Mouse (Mus musculus) adrenal gland, postnatal 10 days (tissue): ENCODE measurements around the gene Asb10. TPM values are rescaled to one million over a fixed set of nuclear protein-coding genes. Genes with fewer than 3 reads are reported as not detected.
A peak's percentile ranks its signal among the peaks of the same experiment; 100 is the strongest.

Experiments
- DNase-seq: peaks from one replicate; pipeline ENCODE4 v3.0.0; 2021; ENCODE audit warnings: mixed read lengths
- total RNA-seq, 2 experiments: library from RNA; stranded (reverse); gene quantifications; 2 replicates each; pipeline ENCODE4 v1.2.3; 2021

Gene Asb10
- total RNA-seq, 2 experiments from 2014 or later = 1.0 to 6.2 TPM

GRCm38 (mm10) chr5:24535731-24536130 lies 5.0 kb downstream of the Asb10 start:
- DNase-seq = peak; percentile 34

DNA sequence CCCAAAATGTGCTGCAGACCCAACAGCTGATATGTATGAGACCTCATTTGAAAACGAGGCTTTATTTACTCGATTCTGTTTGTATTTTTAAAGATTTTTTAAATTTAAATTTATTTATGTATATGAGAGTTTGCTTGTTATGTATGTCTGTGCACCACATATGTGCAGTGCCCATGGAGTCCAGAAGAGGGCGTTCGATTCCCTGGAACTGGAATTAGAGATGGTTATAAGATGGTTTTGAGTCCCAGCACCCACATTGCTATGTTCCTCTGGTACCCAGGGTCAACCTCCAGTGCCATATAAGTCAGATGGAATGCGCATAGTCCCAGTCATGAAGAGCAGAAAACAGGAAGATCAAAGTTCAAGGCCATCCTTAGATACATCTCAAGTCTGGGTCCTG lies 6.5 kb downstream of the Asb10 start:
- no peak for DNase-seq

DNA sequence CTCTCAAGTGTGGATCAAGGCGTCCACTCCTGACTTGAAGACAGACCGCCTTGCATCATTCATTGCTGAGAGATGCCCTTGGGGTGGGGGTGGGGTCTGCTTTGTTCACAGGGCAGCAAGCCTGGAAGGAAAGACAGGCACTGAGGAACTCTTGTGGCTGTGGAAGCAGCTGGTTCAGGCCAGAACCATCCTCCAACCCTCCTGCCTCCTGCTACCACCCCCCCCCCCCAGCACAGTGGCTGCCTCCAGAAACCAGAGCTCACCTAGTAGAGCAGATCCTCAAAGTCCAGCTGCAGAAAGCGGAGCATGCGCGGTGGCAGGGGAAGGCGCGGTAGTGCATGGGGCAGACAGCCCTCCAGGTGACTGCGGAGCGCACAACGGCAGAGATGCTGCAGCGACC lies 7.4 kb downstream of the Asb10 start:
- DNase-seq = no peak

GRCm38 (mm10) chr5:24530042-24530689 lies 10.6 kb downstream of the Asb10 start:
- DNase-seq = peak; percentile 95

- no peak for DNase-seq
Measured at GRCm38 (mm10) chr5:24527780-24528179, 13.0 kb downstream of the Asb10 start.

GRCm38 (mm10) chr5:24526889-24527230 lies 13.9 kb downstream of the Asb10 start, which contains the start of gene Gbx1:
Gene Gbx1 (minus strand): TSS chr5:24527202.
- DNase-seq = peak; percentile 53

GRCm38 (mm10) chr5:24526190-24526888 lies 14.4 kb downstream of the Asb10 start:
- no peak for DNase-seq

DNA sequence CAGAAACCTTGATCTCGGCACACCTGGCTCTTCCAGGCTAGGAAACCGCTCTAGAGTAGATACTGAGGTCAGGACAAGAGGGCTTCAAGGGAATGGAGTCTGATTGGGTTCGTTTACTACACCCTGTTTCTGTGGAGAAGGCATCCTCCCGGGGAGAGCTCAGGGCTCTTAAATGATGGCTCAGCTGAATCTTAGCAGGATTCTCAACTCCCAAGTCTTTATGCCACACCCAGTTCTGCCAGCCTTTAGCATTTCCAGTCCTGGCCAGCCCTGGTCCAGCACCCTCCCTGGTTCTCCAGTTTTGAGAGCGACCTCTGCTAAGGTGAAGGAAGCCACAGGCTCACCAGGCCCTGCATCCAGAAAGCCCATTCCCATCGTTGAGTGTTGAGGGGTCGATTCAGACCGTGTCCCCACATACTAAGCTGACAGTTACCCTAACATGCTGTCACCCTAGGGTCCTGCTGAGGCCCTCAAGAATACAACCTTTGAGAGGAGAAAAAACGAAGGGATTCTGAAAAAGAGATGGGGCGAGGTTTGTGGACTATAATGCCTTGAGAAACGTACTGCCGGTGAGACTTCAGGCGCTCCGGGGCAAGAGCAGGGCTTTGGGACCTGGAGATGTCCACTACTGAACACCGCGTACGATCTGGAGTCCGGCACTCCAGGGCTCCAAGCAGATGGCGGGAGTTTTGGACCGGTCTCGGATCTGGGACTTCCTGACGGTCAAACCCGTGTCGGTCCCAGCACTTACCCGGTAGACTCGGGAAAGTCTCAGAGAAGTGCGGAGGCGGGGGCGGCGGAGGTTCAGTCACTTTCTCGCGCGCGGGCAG lies 15.2 kb downstream of the Asb10 start:
- no peak for DNase-seq

DNA sequence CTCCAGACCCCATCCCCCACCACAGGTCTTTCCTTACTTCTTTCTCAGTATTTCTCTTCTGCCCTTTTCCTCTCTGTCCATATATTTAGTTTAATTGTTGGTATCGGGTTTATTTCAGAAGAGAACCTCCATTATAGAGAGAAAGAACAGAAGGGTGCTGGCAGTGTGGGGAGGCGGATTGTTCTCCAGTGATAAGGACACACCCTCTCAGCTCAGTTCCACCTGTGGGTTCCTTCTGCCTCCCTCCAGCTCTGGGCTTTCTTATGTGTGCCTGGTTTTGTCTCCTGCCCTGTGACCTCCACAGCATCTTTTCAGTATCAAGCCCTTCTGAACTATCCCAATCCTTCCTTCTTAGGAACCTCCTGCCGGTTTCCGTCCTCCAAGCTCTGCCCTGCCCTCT lies 16.3 kb downstream of the Asb10 start:
- DNase-seq = no peak

DNA sequence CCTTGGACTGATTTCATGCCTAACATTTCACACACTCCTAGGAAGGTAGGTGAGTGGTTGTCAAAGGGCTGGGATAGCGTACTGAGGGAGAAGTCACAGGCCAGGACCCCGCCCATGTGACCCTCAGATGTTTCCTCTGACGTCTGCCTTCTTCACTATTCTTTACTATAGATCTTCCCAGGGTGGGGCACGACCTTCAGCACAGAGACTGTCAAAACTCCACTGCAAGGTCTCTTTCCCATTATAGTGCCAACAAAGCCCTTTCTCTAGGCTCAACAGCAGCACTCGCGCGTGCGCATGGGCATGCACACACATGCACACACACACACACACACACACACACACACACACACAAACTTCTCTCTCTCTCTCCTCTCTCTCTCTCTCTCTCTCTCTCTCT lies 17.0 kb downstream of the Asb10 start:
- no peak for DNase-seq

DNA sequence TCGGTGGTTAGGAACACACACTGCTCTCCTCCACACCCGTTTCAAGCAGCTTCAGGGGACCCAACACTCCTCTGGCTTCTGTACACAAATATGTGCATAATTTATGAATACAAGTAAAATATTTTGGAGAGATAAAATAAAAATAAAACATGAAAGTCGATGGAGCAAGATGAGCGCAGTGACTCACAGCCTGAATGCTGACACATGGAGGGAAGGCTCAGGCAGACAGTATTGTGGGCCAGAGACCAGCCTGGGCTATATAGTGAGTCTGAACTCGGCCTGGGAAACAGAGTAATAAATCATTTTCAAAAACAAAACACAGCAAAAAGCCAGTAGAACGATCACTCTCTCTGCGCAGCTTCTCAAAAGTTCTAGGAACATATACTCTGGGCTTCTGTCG lies 19.4 kb downstream of the Asb10 start:
- DNase-seq = no peak

DNA sequence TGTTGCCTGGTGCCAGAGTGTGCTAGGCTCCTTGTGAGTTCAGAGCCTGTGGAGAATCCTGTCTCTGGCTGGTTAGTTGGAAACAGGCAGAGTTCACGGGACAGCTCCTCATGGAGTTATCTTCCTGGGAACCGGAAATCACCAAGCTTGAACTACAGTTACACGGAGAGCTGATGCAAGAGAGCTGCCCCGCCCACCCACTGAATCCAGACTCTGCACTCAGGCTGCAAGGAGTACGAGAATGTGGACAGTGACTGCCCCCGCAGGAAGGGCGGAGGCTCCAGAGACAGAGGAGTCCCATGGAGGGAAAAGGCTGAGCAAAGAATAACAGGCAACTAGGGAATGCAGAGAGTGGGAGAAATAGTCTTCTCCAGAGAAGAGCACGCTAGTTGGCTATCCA lies 28.5 kb downstream of the Asb10 start:
- peak; percentile 23 for DNase-seq

DNA sequence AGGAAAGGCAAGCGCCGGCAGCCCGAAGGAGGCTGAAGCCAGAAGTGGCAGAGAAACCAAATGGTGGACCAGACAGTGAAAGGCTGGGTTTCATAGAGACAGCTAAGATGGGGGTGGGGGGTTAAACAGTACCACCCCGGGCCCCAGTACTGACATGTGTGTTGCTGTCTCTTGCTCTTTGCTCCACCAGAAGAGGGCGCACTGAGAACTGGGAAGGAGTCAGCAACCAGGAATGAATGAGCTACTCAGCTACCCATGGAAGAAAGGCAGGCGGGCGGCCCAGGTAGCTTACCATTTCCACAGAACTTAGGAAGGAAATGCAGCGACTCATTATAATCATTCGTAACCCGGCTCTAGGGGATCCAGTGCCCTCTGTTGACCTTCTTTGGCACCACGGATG lies 30.1 kb downstream of the Asb10 start:
- DNase-seq = peak; percentile 74

GRCm38 (mm10) chr5:24508406-24508805 lies 32.4 kb downstream of the Asb10 start:
- DNase-seq = no peak

GRCm38 (mm10) chr5:24505513-24505912 lies 35.3 kb downstream of the Asb10 start:
- DNase-seq = no peak

GRCm38 (mm10) chr5:24502786-24503185 lies 38.0 kb downstream of the Asb10 start:
- no peak for DNase-seq

DNA sequence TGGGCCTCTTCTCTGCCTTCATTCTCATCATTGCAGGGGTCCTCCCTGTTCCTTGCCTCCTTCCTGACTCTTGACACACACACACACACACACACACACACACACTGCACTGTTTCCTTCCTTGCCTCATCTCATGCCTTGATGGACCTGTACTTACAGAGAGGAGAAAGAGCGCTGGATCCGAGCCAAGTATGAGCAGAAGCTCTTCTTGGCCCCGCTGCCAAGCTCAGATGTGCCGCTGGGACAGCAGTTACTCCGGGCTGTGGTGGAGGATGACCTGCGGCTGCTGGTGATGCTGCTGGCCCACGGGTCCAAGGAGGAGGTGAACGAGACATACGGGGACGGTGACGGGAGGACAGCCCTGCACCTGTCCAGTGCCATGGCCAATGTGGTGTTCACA lies 39.9 kb downstream of the Asb10 start:
- peak; percentile 41 for DNase-seq

DNA sequence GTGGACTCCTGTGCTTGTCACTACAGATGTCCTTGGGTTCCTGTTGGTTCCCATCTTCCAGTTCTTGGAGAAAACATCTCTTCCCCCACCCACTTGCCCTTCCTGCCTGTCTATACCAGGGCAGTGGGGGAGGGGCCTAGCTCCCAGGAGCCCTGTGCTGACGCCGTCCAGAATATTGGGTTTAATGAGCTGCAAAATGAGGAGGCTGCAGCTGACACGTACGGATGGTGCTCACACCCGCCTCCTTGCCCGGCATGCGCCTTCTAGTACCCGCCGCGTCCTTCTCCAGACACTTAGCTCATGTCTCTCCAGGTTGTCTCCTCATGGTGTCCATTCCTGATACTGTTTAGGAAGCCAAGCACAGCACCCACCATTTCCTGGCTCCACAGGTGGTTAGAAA lies 41.7 kb downstream of the Asb10 start:
- DNase-seq = no peak

GRCm38 (mm10) chr5:24497526-24497925 lies 43.3 kb downstream of the Asb10 start:
- no peak for DNase-seq

GRCm38 (mm10) chr5:24496756-24497155 lies 44.0 kb downstream of the Asb10 start:
- DNase-seq = no peak

DNA sequence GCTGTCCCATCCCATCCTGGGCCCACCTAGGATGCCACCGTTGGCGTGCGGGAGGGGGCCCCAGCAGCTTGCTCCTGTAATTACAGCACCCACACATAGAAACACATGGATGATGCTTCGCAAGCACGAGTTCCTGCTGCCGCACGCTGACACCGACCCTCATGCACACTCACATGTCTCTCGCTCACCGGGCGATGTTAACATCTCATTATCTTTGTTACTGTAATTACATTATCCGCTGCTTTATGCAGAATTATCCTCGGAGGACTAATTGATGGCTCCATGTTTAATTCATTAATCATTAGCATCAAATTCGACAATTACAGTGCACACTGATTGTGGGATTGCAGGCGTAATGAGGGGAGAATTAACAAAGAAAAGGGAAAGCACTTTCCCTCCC lies 45.8 kb downstream of the Asb10 start:
- DNase-seq = no peak

DNA sequence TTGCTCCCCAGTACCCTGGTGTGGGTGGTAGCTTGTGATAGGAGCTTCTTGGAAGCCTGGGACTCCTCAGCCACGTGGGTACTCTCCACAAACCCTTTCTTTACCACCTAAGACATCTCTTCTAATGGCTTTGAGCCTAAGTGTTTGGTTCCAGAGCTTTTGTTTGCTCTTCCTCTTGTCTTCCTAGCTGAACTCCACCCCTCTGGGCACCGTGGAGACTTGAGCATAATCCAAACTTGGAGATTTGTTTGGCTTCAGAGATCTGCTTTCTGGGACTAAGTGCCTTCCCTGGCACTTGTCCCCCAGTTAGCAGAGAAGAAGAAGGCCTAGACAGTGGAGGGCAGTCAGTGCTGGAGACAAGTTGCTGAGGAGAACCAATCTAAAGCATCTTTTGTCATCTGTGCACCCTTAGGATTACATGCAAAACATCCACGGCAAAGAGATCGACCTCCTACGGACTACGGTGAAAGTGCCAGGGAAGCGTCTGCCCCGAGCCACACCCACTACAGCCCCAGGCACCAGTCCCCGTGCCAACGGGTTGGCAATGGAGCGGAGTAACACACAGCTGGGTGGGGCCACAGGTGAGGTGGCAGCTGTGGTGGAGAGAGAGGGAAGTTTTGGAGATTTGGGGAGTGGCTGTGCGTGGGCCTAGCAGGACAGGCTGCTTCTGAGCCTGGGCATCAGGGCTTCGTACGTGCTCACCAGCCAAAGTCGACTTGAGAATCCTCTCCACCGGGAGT lies 48.1 kb downstream of the Asb10 start:
- no peak for DNase-seq
